24 mouse cellular contexts compared by ENCODE assay signal in the genomic region with DNA sequence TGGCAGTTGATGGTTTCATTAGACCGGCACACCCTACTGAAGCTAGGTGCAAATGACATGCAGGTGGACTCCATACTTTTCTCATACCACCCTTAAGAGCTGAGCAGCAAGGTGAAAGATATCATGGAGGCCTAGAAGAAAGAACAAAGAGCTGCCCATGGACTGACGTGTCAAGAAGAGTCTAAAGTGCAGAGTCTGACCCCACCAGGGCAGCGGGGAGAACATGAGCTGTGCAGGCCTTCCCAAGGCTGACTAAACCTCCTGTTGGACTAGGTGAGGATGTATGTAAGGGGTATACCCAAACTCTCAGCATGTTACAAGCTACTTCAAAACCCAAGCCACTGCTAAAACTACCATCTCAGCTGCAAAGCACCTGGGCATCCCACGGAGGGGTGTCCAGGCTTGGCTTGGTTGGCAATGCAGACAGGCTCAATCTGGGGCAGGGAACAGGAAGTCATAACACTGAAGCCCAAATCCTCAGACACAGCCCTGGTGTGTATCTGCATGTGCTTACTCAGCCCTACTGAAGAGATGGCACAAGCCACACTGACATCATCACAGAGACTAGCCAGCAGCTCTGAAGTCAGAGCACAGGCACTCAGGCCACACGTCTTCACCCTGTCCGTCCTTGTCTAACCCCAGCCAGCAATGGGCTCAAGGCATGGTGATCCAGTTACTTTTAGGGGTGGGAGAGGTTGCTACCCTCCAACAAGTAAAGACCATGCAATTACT. TPM values are rescaled to one million over a fixed set of nuclear protein-coding genes. Genes with fewer than 3 reads are reported as not detected.
A peak's percentile ranks its signal among the peaks of the same experiment; 100 is the strongest.
DNase-seq lines count a peak whose midpoint lies in the region; ATAC-seq and TF ChIP-seq lines count a peak whose summit lies in the region.
"Had no signal": no experiment of that assay in that cellular context is flagged by ENCODE, and none has a peak within 500 bp of the region (broad histone marks: within the 10 kb centered on the region; RNA-seq: fewer than 3 reads in every experiment).

No protein-coding gene starts in this region.

- H3K36me3 ChIP-seq in kidney, adult 2 months (ENCODE audit: control insufficient read depth, insufficient read depth, low read length) = peaks cover 2% of the 10 kb centered on the region
- peaks cover 87% of the 10 kb centered on the region for H3K36me3 ChIP-seq in limb, embryonic 13.5 days
- H3K36me3 ChIP-seq in limb, embryonic 10.5 days = peaks cover 90% of the 10 kb centered on the region

- no peak for ATAC-seq in limb, embryonic 13.5 days (ENCODE audit: low FRiP score, low read depth)
- peak; percentile 36 for ATAC-seq in Patski
- ATAC-seq: forebrain, postnatal 0 days; midbrain, embryonic 15.5 days had no signal

- WGBS in kidney, adult 2 months = 67% methylated on average over 6 of the region's 6 CpGs
- 90% methylated on average over 6 of the region's 6 CpGs for WGBS in limb, embryonic 13.5 days
- WGBS in limb, embryonic 10.5 days = 92% methylated on average over 6 of the region's 6 CpGs

- no peak overlapping the region for H3K4me2 ChIP-seq in limb, embryonic 13.5 days (replicated peaks)
- H3K4me2 ChIP-seq: heart, embryonic 15.5 days; hindbrain, embryonic 15.5 days; limb, embryonic 15.5 days; lung, embryonic 14.5 days; midbrain, embryonic 15.5 days; neural tube, embryonic 12.5 days had no signal

- DNase-seq in adrenal gland, adult 2 months = peak; percentile 47
- no peak for DNase-seq in adrenal gland, adult 18-20 months (ENCODE audit: low spot score in 2 of 2)
- peak; percentile 66 for DNase-seq in kidney, adult 2 months
- DNase-seq in kidney, adult 18-20 months = no peak
- DNase-seq in limb, embryonic 10.5 days (ENCODE audit: low spot score) = no peak
- DNase-seq in Patski (ENCODE audit: low read depth, low spot score) = no peak
- DNase-seq in right cerebral cortex, postnatal 14 days = no peak
- DNase-seq: adrenal gland, postnatal 25 days; cerebellum, adult 9-11 months; forebrain, postnatal 0 days; gastrocnemius, postnatal 25 days; heart, postnatal 36 days; layer of hippocampus, postnatal 36 days; lung, embryonic 14.5 days; right cerebral cortex, postnatal 25 days; thymus, adult 18-20 months; thymus, postnatal 36 days had no signal

- CTCF ChIA-PET in Patski (lab: Charles Lee) = interaction anchor here (2.0 kb wide), 1 partner anchor 19 kb away, joined by 4 read pairs; no protein-coding TSS in a partner anchor

- H3K27ac ChIP-seq in kidney, adult 2 months (ENCODE audit: insufficient read depth, low read depth, low read length) = no peak overlapping the region
- no peak overlapping the region for H3K27ac ChIP-seq in limb, embryonic 13.5 days
- H3K27ac ChIP-seq in limb, embryonic 10.5 days = no peak overlapping the region
- H3K27ac ChIP-seq: embryonic facial prominence, embryonic 10.5 days; heart, embryonic 15.5 days; hindbrain, embryonic 15.5 days; limb, embryonic 15.5 days; midbrain, embryonic 15.5 days; neural tube, embryonic 12.5 days had no signal

- peak overlapping the region; percentile 15; the same call in 1 of the 2 replicates for H3K9ac ChIP-seq in limb, embryonic 13.5 days
- H3K9ac ChIP-seq: forebrain, postnatal 0 days; heart, embryonic 15.5 days; hindbrain, embryonic 15.5 days; limb, embryonic 15.5 days; lung, embryonic 14.5 days; midbrain, embryonic 15.5 days; neural tube, embryonic 12.5 days had no signal

- H3K4me1 ChIP-seq in kidney, adult 2 months (ENCODE audit: control insufficient read depth, insufficient read depth, low read length) = peaks cover 31% of the 10 kb centered on the region
- peaks cover 42% of the 10 kb centered on the region for H3K4me1 ChIP-seq in limb, embryonic 13.5 days
- H3K4me1 ChIP-seq in limb, embryonic 10.5 days = peaks cover 32% of the 10 kb centered on the region

- in situ Hi-C loops in Patski (cut with MboI; ENCODE audit: low pct_unique_long_range_greater_than_20kb) = no loop called here

- no peak for TF ChIP-seq POLR2A in kidney, adult 2 months (IDR thresholded peaks at IDR 0.05; ENCODE audit: low read depth, low read length)

- H3K27me3 ChIP-seq in kidney, adult 2 months (replicated peaks; ENCODE audit: control insufficient read depth, insufficient read depth, low read length) = no peaks in the 10 kb centered on the region
- no peaks in the 10 kb centered on the region for H3K27me3 ChIP-seq in limb, embryonic 13.5 days
- H3K27me3 ChIP-seq in limb, embryonic 10.5 days (ENCODE audit: low read depth, poor library complexity, severe bottlenecking) = no peaks in the 10 kb centered on the region
- H3K27me3 ChIP-seq in Patski = no peaks in the 10 kb centered on the region
- H3K27me3 ChIP-seq: heart, embryonic 15.5 days; hindbrain, embryonic 15.5 days; limb, embryonic 15.5 days; midbrain, embryonic 15.5 days; neural tube, embryonic 12.5 days had no signal

- no peak overlapping the region for H3K4me3 ChIP-seq in kidney, adult 2 months (ENCODE audit: insufficient read depth, low read depth, low read length)
- H3K4me3 ChIP-seq in limb, embryonic 13.5 days = no peak overlapping the region
- no peak overlapping the region for H3K4me3 ChIP-seq in limb, embryonic 10.5 days
- H3K4me3 ChIP-seq: embryonic facial prominence, embryonic 10.5 days; heart, embryonic 15.5 days; hindbrain, embryonic 15.5 days; limb, embryonic 15.5 days; midbrain, embryonic 15.5 days; neural tube, embryonic 12.5 days had no signal

- POLR2A ChIA-PET in Patski (lab: Charles Lee) = interaction anchor here (3.7 kb wide), 1 partner anchor 11 kb away, joined by 17 read pairs; the partner anchor contains the start of genes Surf1 and Surf2

- no peak for TF ChIP-seq CTCF in kidney, adult 2 months (conservative IDR thresholded peaks at IDR 0.05; ENCODE audit: insufficient read depth, insufficient read length, low read depth, low read length)
- TF ChIP-seq CTCF in Patski (IDR thresholded peaks at IDR 0.05) = no peak

- H3K9me3 ChIP-seq in limb, embryonic 13.5 days = no peaks in the 10 kb centered on the region
- no peaks in the 10 kb centered on the region for H3K9me3 ChIP-seq in limb, embryonic 10.5 days (replicated peaks)
- H3K9me3 ChIP-seq: embryonic facial prominence, embryonic 10.5 days; heart, embryonic 15.5 days; hindbrain, embryonic 15.5 days; limb, embryonic 15.5 days; midbrain, embryonic 15.5 days; neural tube, embryonic 12.5 days had no signal

RNA-seq across cellular contexts. Expression of gene Surf4, which starts 5.8 kb away (rescaled TPM):
- 100 to 1,000 TPM; 162 to 168 TPM for total RNA-seq in adrenal gland, adult 2 months (2021)
- 424 and 468 TPM in 2 replicates for polyA plus RNA-seq in adrenal gland, adult 2 months (2012; rRNA removed)
- 100 to 1,000 TPM; 129 to 195 TPM for total RNA-seq in adrenal gland, adult 18-20 months (2021)
- 198 and 270 TPM in 2 replicates for polyA plus RNA-seq in kidney, adult 2 months (2012; rRNA removed)
- 254 and 280 TPM in 2 replicates for polyA plus RNA-seq in limb, embryonic 13.5 days (2015; fragmentation: Nextera tagmentation; extraction: Ambion mirVana)
- 171 and 192 TPM in 2 replicates for polyA plus RNA-seq in limb, embryonic 10.5 days (2016; fragmentation: Nextera tagmentation; extraction: Ambion mirVana)
- 181 TPM for polyA plus RNA-seq in Patski (2021)

RNA-seq across cellular contexts. Expression of gene Stkld1, which starts 5.9 kb away (rescaled TPM):
- total RNA-seq in adrenal gland, adult 2 months (2021) = under 1 TPM; 0.17 to 0.29 TPM
- polyA plus RNA-seq in adrenal gland, adult 2 months (2012; rRNA removed) = 0.06 and 0.48 TPM in 2 replicates
- total RNA-seq in adrenal gland, adult 18-20 months (2021) = under 1 TPM; 0.19 to 0.63 TPM
- polyA plus RNA-seq in kidney, adult 2 months (2012; rRNA removed) = 0.16 TPM in 2 replicates
- polyA plus RNA-seq in limb, embryonic 13.5 days (2015; fragmentation: Nextera tagmentation; extraction: Ambion mirVana) = not detected in 2 replicates
- polyA plus RNA-seq in limb, embryonic 10.5 days (2016; fragmentation: Nextera tagmentation; extraction: Ambion mirVana) = 0.06 TPM in 1 of 2 replicates, not detected in the other
- 0.06 TPM for polyA plus RNA-seq in Patski (2021)
- total RNA-seq: forebrain, postnatal 0 days; gastrocnemius, postnatal 25 days; heart, postnatal 36 days had no signal
- polyA plus RNA-seq: hindbrain, embryonic 15.5 days; lung, embryonic 14.5 days; neural tube, embryonic 12.5 days had no signal

RNA-seq across cellular contexts. Expression of gene Surf1, which starts 11.6 kb away (rescaled TPM):
- 100 to 1,000 TPM; 108 to 115 TPM for total RNA-seq in adrenal gland, adult 2 months (2021)
- 67.9 and 77.7 TPM in 2 replicates for polyA plus RNA-seq in adrenal gland, adult 2 months (2012; rRNA removed)
- total RNA-seq in adrenal gland, adult 18-20 months (2021) = 100 to 1,000 TPM; 108 to 115 TPM
- polyA plus RNA-seq in kidney, adult 2 months (2012; rRNA removed) = 61.0 and 85.2 TPM in 2 replicates
- polyA plus RNA-seq in limb, embryonic 13.5 days (2015; fragmentation: Nextera tagmentation; extraction: Ambion mirVana) = 58.1 and 58.7 TPM in 2 replicates
- 44.0 and 50.3 TPM in 2 replicates for polyA plus RNA-seq in limb, embryonic 10.5 days (2016; fragmentation: Nextera tagmentation; extraction: Ambion mirVana)
- polyA plus RNA-seq in Patski (2021) = 72.2 TPM

RNA-seq across cellular contexts. Expression of gene Surf2, which starts 11.7 kb away (rescaled TPM):
- 10 to 100 TPM; 38.4 to 47.9 TPM for total RNA-seq in adrenal gland, adult 2 months (2021)
- 22.5 and 28.5 TPM in 2 replicates for polyA plus RNA-seq in adrenal gland, adult 2 months (2012; rRNA removed)
- 10 to 100 TPM; 38.8 to 43.5 TPM for total RNA-seq in adrenal gland, adult 18-20 months (2021)
- 30.0 and 31.4 TPM in 2 replicates for polyA plus RNA-seq in kidney, adult 2 months (2012; rRNA removed)
- 42.0 and 48.8 TPM in 2 replicates for polyA plus RNA-seq in limb, embryonic 13.5 days (2015; fragmentation: Nextera tagmentation; extraction: Ambion mirVana)
- polyA plus RNA-seq in limb, embryonic 10.5 days (2016; fragmentation: Nextera tagmentation; extraction: Ambion mirVana) = 50.6 and 60.5 TPM in 2 replicates
- 52.0 TPM for polyA plus RNA-seq in Patski (2021)

RNA-seq across cellular contexts. Expression of gene Rpl7a, which starts 17.3 kb away (rescaled TPM):
- 100 to 1,000 TPM; 543 to 545 TPM for total RNA-seq in adrenal gland, adult 2 months (2021)
- 233 and 258 TPM in 2 replicates for polyA plus RNA-seq in adrenal gland, adult 2 months (2012; rRNA removed)
- 100 to 1,000 TPM; 490 to 502 TPM for total RNA-seq in adrenal gland, adult 18-20 months (2021)
- polyA plus RNA-seq in kidney, adult 2 months (2012; rRNA removed) = 805 and 948 TPM in 2 replicates
- 647 and 667 TPM in 2 replicates for polyA plus RNA-seq in limb, embryonic 13.5 days (2015; fragmentation: Nextera tagmentation; extraction: Ambion mirVana)
- polyA plus RNA-seq in limb, embryonic 10.5 days (2016; fragmentation: Nextera tagmentation; extraction: Ambion mirVana) = 702 and 807 TPM in 2 replicates
- polyA plus RNA-seq in Patski (2021) = 697 TPM

Comparison
In these comparisons a context has a peak if more than half of its experiments do, and no peak if none do; other contexts are left out.
1. DNase-seq: peak in adrenal gland, adult 2 months (single experiment) and kidney, adult 2 months (single experiment); none in adrenal gland, adult 18-20 months (0 of 2), kidney, adult 18-20 months (single experiment), limb, embryonic 10.5 days (single experiment), Patski (single experiment) and right cerebral cortex, postnatal 14 days (single experiment).